Mouse (Mus musculus) ES-Bruce4 (cell line): ENCODE measurements at regions not wholly inside any gene's neighbourhood (a gene's known extent, or its start where the extent isn't known, plus 50 kb on each side); places are given as distances from the start of the nearest gene placed in this dataset.

Experiments
- CTCF ChIP-seq: IDR thresholded peaks from one replicate; pipeline ENCODE4 v1.8.1; 2011; ENCODE audit warnings: low read depth, low read length
- POLR2A ChIP-seq: IDR thresholded peaks from one replicate; pipeline ENCODE4 v1.8.1; 2011; ENCODE audit warnings: low read length; ENCODE audit not compliant: insufficient read depth

- TF ChIP-seq POLR2A (no peak), CTCF (no peak)
Measured at GRCm38 (mm10) chr8:34485905-34486304, 374.4 kb upstream of the Gm10131 start.
